Mouse (Mus musculus) erythroblast, embryonic 14.5 days (primary cell): Measurements from ENCODE around the gene Trafd1.

ENCODE experiments used
- GATA1 ChIP-seq: IDR thresholded peaks from 2 replicates; pipeline ENCODE4 v1.6.1; 2012; ENCODE audit warnings: low read length, inconsistent platforms, mixed read lengths
- TAL1 ChIP-seq: IDR thresholded peaks from 3 replicates; pipeline ENCODE4 v1.6.1; 2012; ENCODE audit warnings: low read length, inconsistent platforms, mixed read lengths

GRCm38 (mm10) chr5:121420721-121421120, 35.3 kb upstream of the Trafd1 start:
- no peak for TF ChIP-seq TAL1
- no peak for TF ChIP-seq GATA1
